Mouse (Mus musculus) testis, adult 2 months (tissue): ENCODE results near the gene Lmf2. TPM values are rescaled to one million over a fixed set of nuclear protein-coding genes. Genes with fewer than 3 reads are reported as not detected.

ENCODE experiments used
- H3K27ac ChIP-seq: fragments of 200-500 bp; 2 replicates; pipeline ENCODE4 v1.5.1; 2012; ENCODE audit warnings: low read depth, low read length; ENCODE audit not compliant: control insufficient read depth, insufficient read depth
- H3K27me3 ChIP-seq: fragments of 200-500 bp; 2 replicates; pipeline ENCODE4 v1.6.1; 2012; ENCODE audit warnings: mild to moderate bottlenecking, low read length, moderate library complexity; ENCODE audit not compliant: control insufficient read depth, insufficient read depth
- H3K36me3 ChIP-seq: fragments of 200-500 bp; 2 replicates; pipeline ENCODE4 v1.6.1; 2012; ENCODE audit warnings: mild to moderate bottlenecking, low read length; ENCODE audit not compliant: control insufficient read depth, insufficient read depth
- H3K4me1 ChIP-seq: fragments of 200-500 bp; 2 replicates; pipeline ENCODE4 v1.6.1; 2012; ENCODE audit warnings: low read length; ENCODE audit not compliant: control insufficient read depth, insufficient read depth
- H3K4me3 ChIP-seq: fragments of 200-500 bp; 2 replicates; pipeline ENCODE4 v1.5.1; 2012; ENCODE audit warnings: low read depth, mild to moderate bottlenecking, low read length, moderate library complexity, mixed read lengths; ENCODE audit not compliant: control insufficient read depth
- CTCF ChIP-seq: fragments of 200-500 bp; IDR thresholded peaks from 2 replicates; pipeline ENCODE4 v1.5.1; 2012; ENCODE audit warnings: low read depth, mild to moderate bottlenecking, inconsistent platforms, low read length, moderate library complexity; ENCODE audit not compliant: control insufficient read depth, insufficient read depth, insufficient replicate concordance
- POLR2A ChIP-seq: fragments of 200-500 bp; IDR thresholded peaks from 2 replicates; pipeline ENCODE4 v1.6.1; 2012; ENCODE audit warnings: low read depth, mild to moderate bottlenecking, inconsistent platforms, low read length, moderate library complexity; ENCODE audit not compliant: control insufficient read depth
- polyA plus RNA-seq: library from polyadenylated mRNA; depleted of rRNA; stranded (reverse); fragments of >200 nt; gene quantifications from 2 replicates; pipeline ENCODE4 v1.2.3, GENCODE M21; 2012; rRNA removed

Gene Lmf2
- polyA plus RNA-seq, 1 experiment, result 46.6 TPM

GRCm38 (mm10) chr15:89315190-89315731, 40.2 kb downstream of the Lmf2 start, which contains the start of gene Sbf1:
Gene Sbf1, minus strand, starts transcription at chr15:89315311.
- TF ChIP-seq POLR2A (peak; percentile 86), CTCF (no peak)
- Histone ChIP-seq H3K36me3 (no peaks in the 10 kb centered on the region), H3K27ac (peak within 1 kb of the TSS; percentile 93), H3K27me3 (no peaks in the 10 kb centered on the region), H3K4me1 (peaks cover 16% of the 10 kb centered on the region), H3K4me3 (peak within 1 kb of the TSS; percentile 98)

GRCm38 (mm10) chr15:89314511-89315189, 40.8 kb downstream of the Lmf2 start:
- Histone ChIP-seq H3K4me3 (peak overlapping the region; percentile 98), H3K27ac (peak overlapping the region; percentile 76), H3K36me3 (no peaks in the 10 kb centered on the region)

GRCm38 (mm10) chr15:89314107-89314506, 41.4 kb downstream of the Lmf2 start:
- H3K27me3 ChIP-seq, result no peaks in the 10 kb centered on the region
- peak overlapping the region; percentile 98 for H3K4me3 ChIP-seq
- TF ChIP-seq POLR2A, result no peak
- no peak for TF ChIP-seq CTCF
- H3K4me1 ChIP-seq, result peaks cover 16% of the 10 kb centered on the region
- no peak overlapping the region for H3K27ac ChIP-seq
- H3K36me3 ChIP-seq, result no peaks in the 10 kb centered on the region

More at GRCm38 (mm10) chr15:89314511-89315189, 40.8 kb downstream of the Lmf2 start:
- Histone ChIP-seq H3K27me3 (no peaks in the 10 kb centered on the region), H3K4me1 (peaks cover 16% of the 10 kb centered on the region)
- TF ChIP-seq CTCF (no peak), POLR2A (no peak)

- TF ChIP-seq CTCF (no peak), POLR2A (no peak)
- Histone ChIP-seq H3K4me1 (peaks cover 16% of the 10 kb centered on the region), H3K36me3 (no peaks in the 10 kb centered on the region), H3K27ac (no peak overlapping the region), H3K27me3 (no peaks in the 10 kb centered on the region), H3K4me3 (no peak overlapping the region)
Observed at GRCm38 (mm10) chr15:89313359-89313758, 42.1 kb downstream of the Lmf2 start.

GRCm38 (mm10) chr15:89309962-89310498, 45.4 kb downstream of the Lmf2 start:
- Histone ChIP-seq H3K27me3 (no peaks in the 10 kb centered on the region), H3K4me1 (peaks cover 9% of the 10 kb centered on the region), H3K36me3 (no peaks in the 10 kb centered on the region; the same call in 1 of the 2 replicates), H3K27ac (no peak overlapping the region), H3K4me3 (no peak overlapping the region)
- no peak for TF ChIP-seq POLR2A
- TF ChIP-seq CTCF, result no peak

GRCm38 (mm10) chr15:89308406-89309139, 46.9 kb downstream of the Lmf2 start:
- Histone ChIP-seq H3K27ac (no peak overlapping the region), H3K36me3 (peaks cover 1% of the 10 kb centered on the region; the same call in 1 of the 2 replicates), H3K4me3 (no peak overlapping the region), H3K27me3 (no peaks in the 10 kb centered on the region), H3K4me1 (peaks cover 3% of the 10 kb centered on the region)
- TF ChIP-seq CTCF (no peak), POLR2A (no peak)

- TF ChIP-seq POLR2A, result no peak
- TF ChIP-seq CTCF, result no peak
- no peaks in the 10 kb centered on the region; the same call in 1 of the 2 replicates for H3K4me1 ChIP-seq
- H3K36me3 ChIP-seq, result peaks cover 1% of the 10 kb centered on the region
- H3K27me3 ChIP-seq, result no peaks in the 10 kb centered on the region
- no peak overlapping the region for H3K4me3 ChIP-seq
- no peak overlapping the region for H3K27ac ChIP-seq
Observed at GRCm38 (mm10) chr15:89307461-89307860, 48.0 kb downstream of the Lmf2 start.

GRCm38 (mm10) chr15:89305966-89306365, 49.5 kb downstream of the Lmf2 start:
- Histone ChIP-seq H3K27ac (no peak overlapping the region), H3K36me3 (peaks cover 3% of the 10 kb centered on the region), H3K4me3 (no peak overlapping the region), H3K4me1 (no peaks in the 10 kb centered on the region; the same call in 1 of the 2 replicates), H3K27me3 (no peaks in the 10 kb centered on the region)
- TF ChIP-seq CTCF (no peak), POLR2A (peak; percentile 37; the same call in 1 of the 2 replicates)

Other genes starting within 250 kb of the Lmf2 start
- gene Tubgcp6, start 232.5 kb downstream of the Lmf2 start, polyA plus RNA-seq, result 9.9 and 10.5 TPM in 2 replicates
- 4.0 and 4.5 TPM in 2 replicates for gene Hdac10, start 227.0 kb downstream of the Lmf2 start, polyA plus RNA-seq
- gene Mapk12, start 215.0 kb downstream of the Lmf2 start, polyA plus RNA-seq, result 0.79 and 1.0 TPM in 2 replicates
- 2.0 and 2.6 TPM in 2 replicates for gene Mapk11, start 206.0 kb downstream of the Lmf2 start, polyA plus RNA-seq
- 91.0 and 107 TPM in 2 replicates for gene Plxnb2, start 174.9 kb downstream of the Lmf2 start, polyA plus RNA-seq
- gene Dennd6b, start 159.2 kb downstream of the Lmf2 start, polyA plus RNA-seq, result 55.5 and 58.5 TPM in 2 replicates
- 49.8 and 59.3 TPM in 2 replicates for gene Ppp6r2, start 144.1 kb downstream of the Lmf2 start, polyA plus RNA-seq
- gene Sbf1, start 40.3 kb downstream of the Lmf2 start, polyA plus RNA-seq, result 157 and 170 TPM in 2 replicates
- not detected in 2 replicates for gene Adm2, start 32.9 kb downstream of the Lmf2 start, polyA plus RNA-seq
- 0.81 and 1.7 TPM in 2 replicates for gene Miox, start 21.3 kb downstream of the Lmf2 start, polyA plus RNA-seq
- 41.5 and 44.7 TPM in 2 replicates for gene Ncaph2, start 60 bp upstream of the Lmf2 start, polyA plus RNA-seq
- 31.1 and 34.1 TPM in 2 replicates for gene Sco2, start 18.2 kb upstream of the Lmf2 start, polyA plus RNA-seq
- 0.74 and 1.6 TPM in 2 replicates for gene Tymp, start 21.4 kb upstream of the Lmf2 start, polyA plus RNA-seq
- 78.4 and 86.4 TPM in 2 replicates for gene Odf3b, start 23.6 kb upstream of the Lmf2 start, polyA plus RNA-seq
- gene Klhdc7b, start 29.3 kb upstream of the Lmf2 start, polyA plus RNA-seq, result 0.19 and 0.31 TPM in 2 replicates
- gene Syce3, start 54.8 kb upstream of the Lmf2 start, polyA plus RNA-seq, result 218 and 247 TPM in 2 replicates
- 374 and 414 TPM in 2 replicates for gene Cpt1b, start 70.2 kb upstream of the Lmf2 start, polyA plus RNA-seq
- gene C730034F03Rik, start 73.9 kb upstream of the Lmf2 start, polyA plus RNA-seq, result 6.4 and 7.6 TPM in 2 replicates
- 1.2 and 1.9 TPM in 2 replicates for gene Gm44502, start 74.0 kb upstream of the Lmf2 start, polyA plus RNA-seq
- gene Chkb, start 74.2 kb upstream of the Lmf2 start, polyA plus RNA-seq, result 50.7 and 52.8 TPM in 2 replicates
- gene Mapk8ip2, start 98.3 kb upstream of the Lmf2 start, polyA plus RNA-seq, result 31.9 and 34.3 TPM in 2 replicates
- 221 and 236 TPM in 2 replicates for gene Arsa, start 121.8 kb upstream of the Lmf2 start, polyA plus RNA-seq
- gene Shank3, start 144.0 kb upstream of the Lmf2 start, polyA plus RNA-seq, result 1.1 and 1.8 TPM in 2 replicates
- 522 and 549 TPM in 2 replicates for gene Acr, start 212.7 kb upstream of the Lmf2 start, polyA plus RNA-seq
- gene Rabl2, start 236.3 kb upstream of the Lmf2 start, polyA plus RNA-seq, result 91.2 and 108 TPM in 2 replicates